Mouse (Mus musculus) neural tube, embryonic 11.5 days (tissue): ENCODE results near the gene Hoxb5. TPM values are rescaled to one million over a fixed set of nuclear protein-coding genes. Genes with fewer than 3 reads are reported as not detected.

Experiments used
- ATAC-seq: fragments of 200-750 bp; cut with Nextera tagmentation; 2 replicates; pipeline ENCODE4 v1.8.0; 2017; ENCODE audit warnings: moderate number of reproducible peaks, mild to moderate bottlenecking, moderate TSS enrichment, moderate library complexity; ENCODE audit not compliant: insufficient read depth, low FRiP score, low TSS enrichment
- DNase-seq: peaks from one replicate; pipeline ENCODE4 v3.0.0-alpha.2; 2015; ENCODE audit warnings: low spot score
- H3K27ac ChIP-seq: fragments of 300-500 bp; sonication (generic); 2 replicates; pipeline ENCODE4 v1.5.1; 2014; ENCODE audit warnings: low read depth, mild to moderate bottlenecking, low read length
- H3K27me3 ChIP-seq: fragments of 300-500 bp; sonication (generic); 2 replicates; pipeline ENCODE4 v1.6.1; 2014; ENCODE audit warnings: mild to moderate bottlenecking, low read length, mixed read lengths; ENCODE audit not compliant: control insufficient read depth, insufficient read depth
- H3K36me3 ChIP-seq: fragments of 300-500 bp; sonication (generic); 2 replicates; pipeline ENCODE4 v1.6.1; 2014; ENCODE audit warnings: mild to moderate bottlenecking, low read length, moderate library complexity, mixed read lengths; ENCODE audit not compliant: control insufficient read depth, insufficient read depth
- H3K4me1 ChIP-seq: fragments of 300-500 bp; sonication (generic); 2 replicates; pipeline ENCODE4 v1.6.1; 2014; ENCODE audit warnings: low read length, mixed read lengths; ENCODE audit not compliant: control insufficient read depth, insufficient read depth
- H3K4me2 ChIP-seq: fragments of 300-500 bp; sonication (generic); 2 replicates; pipeline ENCODE4 v1.6.1; 2014; ENCODE audit warnings: low read depth, mild to moderate bottlenecking, moderate library complexity
- H3K4me3 ChIP-seq: fragments of 300-500 bp; sonication (generic); 2 replicates; pipeline ENCODE4 v1.5.1; 2014; ENCODE audit warnings: low read depth, low read length
- H3K9ac ChIP-seq: fragments of 300-500 bp; sonication (generic); 2 replicates; pipeline ENCODE4 v1.6.1; 2014; ENCODE audit warnings: mild to moderate bottlenecking, low read length
- H3K9me3 ChIP-seq: fragments of 300-500 bp; sonication (generic); 2 replicates; pipeline ENCODE4 v1.6.1; 2016; ENCODE audit warnings: low read length; ENCODE audit not compliant: control insufficient read depth
- WGBS: fragments of 180-500 bp; shearing (Covaris S2); extraction: QIAGEN DNeasy Blood & Tissue Kit; methylation state at CpG from one replicate; pipeline ENCODE4 v1.1.7; 2014; 5-methylcytosine and 5-hydroxymethylcytosine counted together
- polyA plus RNA-seq: library from polyadenylated mRNA; unstranded; fragments of >200 nt; fragmentation: Nextera tagmentation; extraction: Ambion mirVana; gene quantifications from 2 replicates; pipeline ENCODE4 v1.2.1, GENCODE M21; 2014

Gene Hoxb5
- polyA plus RNA-seq, 1 experiment from 2014 or later = 49.1 TPM

- Histone ChIP-seq H3K27ac (peak overlapping the region; percentile 100), H3K27me3 (no peaks in the 10 kb centered on the region), H3K4me2 (peak overlapping the region; percentile 100), H3K36me3 (peaks cover 5% of the 10 kb centered on the region), H3K4me3 (peak overlapping the region; percentile 41), H3K4me1 (peaks cover 79% of the 10 kb centered on the region), H3K9me3 (no peaks in the 10 kb centered on the region), H3K9ac (peak overlapping the region; percentile 99)
- DNase-seq (peak; percentile 34), ATAC-seq (no peak)
- WGBS = 31% methylated on average over 5 of the region's 5 CpGs
These were observed 43.9 kb downstream of the Hoxb5 start for GRCm38 (mm10) chr11:96346916-96347520.

GRCm38 (mm10) chr11:96347717-96348116, 44.6 kb downstream of the Hoxb5 start:
- no peak for ATAC-seq
- Histone ChIP-seq H3K4me1 (peaks cover 72% of the 10 kb centered on the region), H3K4me2 (peak overlapping the region; percentile 95), H3K4me3 (peak overlapping the region; percentile 32), H3K9ac (peak overlapping the region; percentile 69), H3K9me3 (no peaks in the 10 kb centered on the region), H3K36me3 (peaks cover 5% of the 10 kb centered on the region), H3K27me3 (no peaks in the 10 kb centered on the region), H3K27ac (peak overlapping the region; percentile 99)
- WGBS = 6% methylated on average over 4 of the region's 4 CpGs
- DNase-seq = no peak

GRCm38 (mm10) chr11:96348141-96348928, 45.2 kb downstream of the Hoxb5 start:
- Histone ChIP-seq H3K27ac (peak overlapping the region; percentile 99), H3K9ac (peak overlapping the region; percentile 69), H3K36me3 (peaks cover 8% of the 10 kb centered on the region), H3K27me3 (no peaks in the 10 kb centered on the region), H3K9me3 (no peaks in the 10 kb centered on the region), H3K4me3 (peak overlapping the region; percentile 32), H3K4me2 (peak overlapping the region; percentile 95), H3K4me1 (peaks cover 66% of the 10 kb centered on the region)
- ATAC-seq (no peak), DNase-seq (peak; percentile 79)
- under 1% methylated on average over 21 of the region's 21 CpGs for WGBS

- WGBS = 1% methylated on average over 3 of the region's 3 CpGs
- Histone ChIP-seq H3K4me1 (peaks cover 60% of the 10 kb centered on the region), H3K9ac (peak overlapping the region; percentile 69), H3K27ac (peak overlapping the region; percentile 99), H3K4me2 (peak overlapping the region; percentile 95), H3K9me3 (no peaks in the 10 kb centered on the region), H3K4me3 (peak overlapping the region; percentile 32), H3K27me3 (no peaks in the 10 kb centered on the region), H3K36me3 (peaks cover 8% of the 10 kb centered on the region)
- ATAC-seq = no peak
- DNase-seq = peak; percentile 53
These were observed 45.9 kb downstream of the Hoxb5 start for GRCm38 (mm10) chr11:96348988-96349387.

GRCm38 (mm10) chr11:96349491-96350340, 46.6 kb downstream of the Hoxb5 start:
- under 1% methylated on average over 14 of the region's 14 CpGs for WGBS
- Histone ChIP-seq H3K9ac (peak overlapping the region; percentile 69), H3K27me3 (no peaks in the 10 kb centered on the region), H3K4me1 (peaks cover 53% of the 10 kb centered on the region), H3K4me2 (peak overlapping the region; percentile 95), H3K27ac (peak overlapping the region; percentile 99), H3K4me3 (peak overlapping the region; percentile 32), H3K36me3 (peaks cover 8% of the 10 kb centered on the region), H3K9me3 (no peaks in the 10 kb centered on the region)
- ATAC-seq = no peak
- DNase-seq = peak; percentile 84

- peaks cover 8% of the 10 kb centered on the region for H3K36me3 ChIP-seq
- H3K4me3 ChIP-seq = peak within 1 kb of the TSS; percentile 99
- no peak for DNase-seq
- WGBS = 0% methylated on average over 2 of the region's 2 CpGs
- H3K27ac ChIP-seq = peak within 1 kb of the TSS; percentile 99
- H3K27me3 ChIP-seq = no peaks in the 10 kb centered on the region
- no peak for ATAC-seq
- H3K9me3 ChIP-seq = no peaks in the 10 kb centered on the region
- peaks cover 47% of the 10 kb centered on the region for H3K4me1 ChIP-seq
- peak within 1 kb of the TSS; percentile 100 for H3K9ac ChIP-seq
- peak within 1 kb of the TSS; percentile 95 for H3K4me2 ChIP-seq
These were observed 47.1 kb downstream of the Hoxb5 start, which contains the start of gene Hoxb2 for GRCm38 (mm10) chr11:96350341-96350624. Gene Hoxb2 (plus strand): TSS chr11:96350525.

GRCm38 (mm10) chr11:96350791-96351190, 47.7 kb downstream of the Hoxb5 start:
- Histone ChIP-seq H3K27ac (peak overlapping the region; percentile 99), H3K4me1 (peaks cover 42% of the 10 kb centered on the region), H3K4me2 (peak overlapping the region; percentile 95), H3K27me3 (no peaks in the 10 kb centered on the region), H3K36me3 (peaks cover 7% of the 10 kb centered on the region), H3K9me3 (no peaks in the 10 kb centered on the region), H3K4me3 (peak overlapping the region; percentile 99), H3K9ac (peak overlapping the region; percentile 100)
- 11% methylated on average over 2 of the region's 2 CpGs for WGBS
- ATAC-seq = no peak
- peak; percentile 61 for DNase-seq

- H3K4me1 ChIP-seq = peaks cover 37% of the 10 kb centered on the region
- 4% methylated on average over 11 of the region's 11 CpGs for WGBS
- peak overlapping the region; percentile 95 for H3K4me2 ChIP-seq
- H3K9me3 ChIP-seq = no peaks in the 10 kb centered on the region
- H3K4me3 ChIP-seq = peak overlapping the region; percentile 99
- H3K27ac ChIP-seq = peak overlapping the region; percentile 99
- ATAC-seq (peak; percentile 36; the same call in 1 of the 2 replicates), DNase-seq (peak; percentile 80)
- H3K9ac ChIP-seq = peak overlapping the region; percentile 100
- H3K36me3 ChIP-seq = peaks cover 3% of the 10 kb centered on the region
- H3K27me3 ChIP-seq = no peaks in the 10 kb centered on the region
These were observed 48.2 kb downstream of the Hoxb5 start for GRCm38 (mm10) chr11:96351312-96351711.
